Mouse (Mus musculus): ENCODE measurements around the gene Msh5. TPM values are rescaled to one million over a fixed set of nuclear protein-coding genes. Genes with fewer than 3 reads are reported as not detected.

Gene Msh5
- total RNA-seq, 2 experiments from 2014 or later: 8.2 to 11.0 TPM

Other genes starting within 250 kb of the Msh5 start
- 1,000 to 10,000 TPM; 3,967 to 4,457 TPM for gene Cyp21a1, start 242.2 kb downstream of the Msh5 start, total RNA-seq (2021)
- gene Stk19, start 209.8 kb downstream of the Msh5 start, total RNA-seq (2021): 10 to 100 TPM; 49.1 to 49.5 TPM
- gene Dxo, start 209.7 kb downstream of the Msh5 start, total RNA-seq (2021): 10 to 100 TPM; 72.5 to 73.2 TPM
- 10 to 100 TPM; 70.9 to 80.2 TPM for gene Skiv2l, start 196.5 kb downstream of the Msh5 start, total RNA-seq (2021)
- gene Nelfe, start 196.4 kb downstream of the Msh5 start, total RNA-seq (2021): 10 to 100 TPM; 58.2 to 60.6 TPM
- gene Cfb, start 184.2 kb downstream of the Msh5 start, total RNA-seq (2021): 100 to 1,000 TPM in 1 of 2 experiments, 10 to 100 TPM in 1; 18.7 to 137 TPM
- gene Zbtb12, start 167.3 kb downstream of the Msh5 start, total RNA-seq (2021): 10 to 100 TPM; 23.6 to 26.2 TPM
- gene Gm20547, start 164.7 kb downstream of the Msh5 start, total RNA-seq (2021): not detected
- 10 to 100 TPM; 39.5 to 50.3 TPM for gene C2, start 148.5 kb downstream of the Msh5 start, total RNA-seq (2021)
- gene Ehmt2, start 148.3 kb downstream of the Msh5 start, total RNA-seq (2021): 100 to 1,000 TPM; 214 to 215 TPM
- gene Slc44a4, start 132.3 kb downstream of the Msh5 start, total RNA-seq (2021): 1 to 10 TPM in 1 of 2 experiments, under 1 TPM in 1; 0.93 to 3.8 TPM
- gene Neu1, start 115.5 kb downstream of the Msh5 start, total RNA-seq (2021): 10 to 100 TPM; 22.0 to 25.2 TPM
- gene Hspa1b, start 87.5 kb downstream of the Msh5 start, total RNA-seq (2021): 10 to 100 TPM; 26.9 to 33.2 TPM
- gene Gm20481, start 76.8 kb downstream of the Msh5 start, total RNA-seq (2021): not detected
- gene Hspa1a, start 74.6 kb downstream of the Msh5 start, total RNA-seq (2021): 10 to 100 TPM; 12.6 to 14.5 TPM
- 1 to 10 TPM in 1 of 2 experiments, under 1 TPM in 1; 0.39 to 1.3 TPM for gene Hspa1l, start 74.0 kb downstream of the Msh5 start, total RNA-seq (2021)
- gene Lsm2, start 64.9 kb downstream of the Msh5 start, total RNA-seq (2021): 10 to 100 TPM; 50.5 to 54.8 TPM
- gene Vars, start 45.8 kb downstream of the Msh5 start, total RNA-seq (2021): 10 to 100 TPM; 77.9 to 89.1 TPM
- 1 to 10 TPM; 1.2 to 1.5 TPM for gene Vwa7, start 30.2 kb downstream of the Msh5 start, total RNA-seq (2021)
- gene Sapcd1, start 18.7 kb downstream of the Msh5 start, total RNA-seq (2021): 1 to 10 TPM; 3.8 to 4.1 TPM
- 100 to 1,000 TPM; 137 to 146 TPM for gene Clic1, start 3.2 kb upstream of the Msh5 start, total RNA-seq (2021)
- gene Ddah2, start 12.3 kb upstream of the Msh5 start, total RNA-seq (2021): 10 to 100 TPM; 55.1 to 67.4 TPM
- under 1 TPM; 0.31 to 0.34 TPM for gene Ly6g6c, start 18.6 kb upstream of the Msh5 start, total RNA-seq (2021)
- under 1 TPM; 0.22 to 0.90 TPM for gene Mpig6b, start 19.4 kb upstream of the Msh5 start, total RNA-seq (2021)
- not detected for gene Ly6g6e, start 30.2 kb upstream of the Msh5 start, total RNA-seq (2021)
- gene Ly6g6d, start 31.3 kb upstream of the Msh5 start, total RNA-seq (2021): 1 to 10 TPM; 2.0 to 2.4 TPM
- not detected for gene Ly6g6f, start 38.9 kb upstream of the Msh5 start, total RNA-seq (2021)
- gene Abhd16a, start 42.5 kb upstream of the Msh5 start, total RNA-seq (2021): 10 to 100 TPM; 92.8 to 96.8 TPM
- not detected for gene Ly6g5c, start 61.5 kb upstream of the Msh5 start, total RNA-seq (2021)
- 1 to 10 TPM in 1 of 2 experiments, under 1 TPM in 1; 0.62 to 1.4 TPM for gene Ly6g5b, start 68.7 kb upstream of the Msh5 start, total RNA-seq (2021)
- 10 to 100 TPM; 14.7 TPM for gene Gpank1, start 74.7 kb upstream of the Msh5 start, total RNA-seq (2021)
- 100 to 1,000 TPM; 199 to 211 TPM for gene Csnk2b, start 75.3 kb upstream of the Msh5 start, total RNA-seq (2021)
- 10 to 100 TPM; 29.0 to 30.9 TPM for gene D17H6S53E, start 79.6 kb upstream of the Msh5 start, total RNA-seq (2021)
- 10 to 100 TPM in 1 of 2 experiments, 1 to 10 TPM in 1; 6.9 to 54.4 TPM for gene Apom, start 85.3 kb upstream of the Msh5 start, total RNA-seq (2021)
- 100 to 1,000 TPM; 425 to 435 TPM for gene Bag6, start 88.4 kb upstream of the Msh5 start, total RNA-seq (2021)
- gene Prrc2a, start 118.2 kb upstream of the Msh5 start, total RNA-seq (2021): 100 to 1,000 TPM; 264 to 295 TPM
- 10 to 100 TPM in 1 of 2 experiments, 1 to 10 TPM in 1; 9.8 to 10.6 TPM for gene Aif1, start 129.3 kb upstream of the Msh5 start, total RNA-seq (2021)
- gene Lst1, start 141.7 kb upstream of the Msh5 start, total RNA-seq (2021): 10 to 100 TPM; 11.0 to 13.5 TPM
- 1 to 10 TPM; 6.6 to 9.3 TPM for gene Ltb, start 147.7 kb upstream of the Msh5 start, total RNA-seq (2021)
- under 1 TPM; 0.42 to 0.76 TPM for gene Tnf, start 155.3 kb upstream of the Msh5 start, total RNA-seq (2021)
- gene Lta, start 158.6 kb upstream of the Msh5 start, total RNA-seq (2021): under 1 TPM; 0.73 to 0.78 TPM
- not detected for gene Gm16181, start 174.1 kb upstream of the Msh5 start, total RNA-seq (2021)
- 10 to 100 TPM; 11.4 to 12.4 TPM for gene Atp6v1g2, start 186.9 kb upstream of the Msh5 start, total RNA-seq (2021)
- gene Nfkbil1, start 189.0 kb upstream of the Msh5 start, total RNA-seq (2021): 10 to 100 TPM; 25.6 to 26.0 TPM
- 100 to 1,000 TPM; 364 to 387 TPM for gene Ddx39b, start 195.0 kb upstream of the Msh5 start, total RNA-seq (2021)
- 10 to 100 TPM; 78.4 to 82.3 TPM for gene H2-D1, start 216.0 kb upstream of the Msh5 start, total RNA-seq (2021)

Data from adrenal gland, postnatal 4 days (tissue).